In genomic region chr7:112909164-112909563, GRCm38 (mm10) we compare ENCODE assay signal across 24 mouse cellular contexts. TPM values are rescaled to one million over a fixed set of nuclear protein-coding genes. Genes with fewer than 3 reads are reported as not detected.
DNase-seq lines count a peak whose midpoint lies in the region; ATAC-seq and TF ChIP-seq lines count a peak whose summit lies in the region.
"Had no signal": no experiment of that assay in that cellular context is flagged by ENCODE, and none has a peak within 500 bp of the region (broad histone marks: within the 10 kb centered on the region; RNA-seq: fewer than 3 reads in every experiment).

No protein-coding gene starts in this region.

- no peaks in the 10 kb centered on the region for H3K79me3 ChIP-seq in C2C12 (ENCODE audit: low read depth)

- no peak for TF ChIP-seq EP300 in heart, adult 2 months (IDR thresholded peaks at IDR 0.05; ENCODE audit: insufficient read depth, low read depth, low read length)

- no peak overlapping the region for H3K9ac ChIP-seq in heart, embryonic 11.5 days (ENCODE audit: low read depth, low read length)
- H3K9ac ChIP-seq in heart, adult 2 months (ENCODE audit: low read depth, low read length) = no peak overlapping the region
- no peak overlapping the region for H3K9ac ChIP-seq in intestine, embryonic 16.5 days (ENCODE audit: low read depth, low read length)

- DNase-seq in heart, adult 11 months = peak; percentile 85
- no peak for DNase-seq in heart, embryonic 10.5 days (ENCODE audit: low spot score)
- DNase-seq in heart, adult 2 months = no peak
- DNase-seq in thymus, postnatal 14 days = no peak
- DNase-seq: adrenal gland, adult 2 months; adrenal gland, adult 8-10 months; adrenal gland, postnatal 10 days; adrenal gland, postnatal 14 days; adrenal gland, postnatal 25 days; adrenal gland, postnatal 36 days; B cell, adult 2 months; cerebellum, adult 11 months; cerebellum, adult 11-12 months; cerebellum, adult 18-20 months had no signal

- H3ac ChIP-seq in C2C12 (ENCODE audit: control insufficient read depth, insufficient read length, low read depth) = no peak overlapping the region
- H3ac ChIP-seq in myocyte (ENCODE audit: control insufficient read depth, insufficient read length) = no peak overlapping the region

- no peak for TF ChIP-seq CTCF in heart, adult 2 months (IDR thresholded peaks at IDR 0.05)
- no peak for TF ChIP-seq CTCF in C2C12 (IDR thresholded peaks at IDR 0.05; ENCODE audit: control insufficient read depth, insufficient read depth, insufficient read length)

- intact Hi-C loops in heart, adult 2 months (cut with DNase I) = no loop called here

- H3K9me3 ChIP-seq in heart, embryonic 10.5 days = no peaks in the 10 kb centered on the region
- no peaks in the 10 kb centered on the region for H3K9me3 ChIP-seq in heart, embryonic 11.5 days (replicated peaks; ENCODE audit: control insufficient read depth, low read length)
- no peaks in the 10 kb centered on the region for H3K9me3 ChIP-seq in intestine, embryonic 16.5 days (ENCODE audit: control insufficient read depth, low read length)

- TF ChIP-seq POLR2A in heart, adult 2 months (IDR thresholded peaks at IDR 0.05; ENCODE audit: insufficient read depth, low read depth, low read length) = no peak
- no peak for TF ChIP-seq POLR2A in myocyte (IDR thresholded peaks at IDR 0.05; ENCODE audit: insufficient read length, low read depth)

- 64% methylated on average over 10 of the region's 10 CpGs for WGBS in heart, embryonic 10.5 days
- WGBS in heart, embryonic 11.5 days (ENCODE audit: insufficient replicate concordance) = 66% methylated on average over 10 of the region's 10 CpGs
- WGBS in heart, adult 2 months = 77% methylated on average over 10 of the region's 10 CpGs
- WGBS in intestine, embryonic 16.5 days = 86% methylated on average over 10 of the region's 10 CpGs

- H3K27me3 ChIP-seq in heart, embryonic 10.5 days (ENCODE audit: insufficient read depth, poor library complexity, severe bottlenecking) = no peaks in the 10 kb centered on the region
- no peaks in the 10 kb centered on the region for H3K27me3 ChIP-seq in heart, embryonic 11.5 days (ENCODE audit: control insufficient read depth, insufficient read depth, low read length)
- H3K27me3 ChIP-seq in heart, adult 2 months (ENCODE audit: control insufficient read depth, insufficient read depth, low read length) = no peaks in the 10 kb centered on the region
- no peaks in the 10 kb centered on the region for H3K27me3 ChIP-seq in C2C12 (ENCODE audit: control insufficient read depth, insufficient read depth, insufficient read length)
- no peaks in the 10 kb centered on the region for H3K27me3 ChIP-seq in myocyte (ENCODE audit: control insufficient read depth, insufficient read depth, insufficient read length)
- no peaks in the 10 kb centered on the region for H3K27me3 ChIP-seq in intestine, embryonic 16.5 days (replicated peaks; ENCODE audit: control insufficient read depth, insufficient read depth, low read length)
- H3K27me3 ChIP-seq: CH12.LX, Patski had no signal

- no peaks in the 10 kb centered on the region for H3K79me2 ChIP-seq in heart, adult 2 months (replicated peaks; ENCODE audit: control insufficient read depth, insufficient read depth, low read length)
- no peaks in the 10 kb centered on the region for H3K79me2 ChIP-seq in C2C12 (ENCODE audit: control insufficient read depth, insufficient read depth)
- no peaks in the 10 kb centered on the region for H3K79me2 ChIP-seq in myocyte (ENCODE audit: control insufficient read depth, insufficient read depth)

- no peak overlapping the region for H3K4me3 ChIP-seq in heart, embryonic 10.5 days
- H3K4me3 ChIP-seq in heart, embryonic 11.5 days (ENCODE audit: low read depth, low read length) = no peak overlapping the region
- H3K4me3 ChIP-seq in heart, adult 2 months = no peak overlapping the region
- H3K4me3 ChIP-seq in C2C12 (ENCODE audit: insufficient read depth, poor library complexity, severe bottlenecking) (no peak overlapping the region), myocyte (no peak overlapping the region)
- H3K4me3 ChIP-seq in intestine, embryonic 16.5 days (ENCODE audit: low read length) = no peak overlapping the region

- H3K27ac ChIP-seq in heart, embryonic 10.5 days = no peak overlapping the region
- no peak overlapping the region for H3K27ac ChIP-seq in heart, embryonic 11.5 days (ENCODE audit: low read depth, low read length)
- no peak overlapping the region for H3K27ac ChIP-seq in heart, adult 2 months
- H3K27ac ChIP-seq in intestine, embryonic 16.5 days (ENCODE audit: low read length) = no peak overlapping the region

- ATAC-seq in heart, embryonic 11.5 days (replicated peaks; ENCODE audit: insufficient number of reproducible peaks, low FRiP score, low TSS enrichment) = 0 out of 2 replicates have a peak, but pooled peaks have one; percentile 26
- ATAC-seq in intestine, embryonic 16.5 days = no peak
- ATAC-seq: activated CD4-positive, CD25-positive, alpha-beta regulatory T cell, adult 4 months; CD4-positive, CD25-positive, alpha-beta regulatory T cell, adult 4 months; Patski had no signal

- H3K4me1 ChIP-seq in heart, embryonic 10.5 days = peaks cover 12% of the 10 kb centered on the region
- no peaks in the 10 kb centered on the region for H3K4me1 ChIP-seq in heart, embryonic 11.5 days (ENCODE audit: control insufficient read depth, insufficient read depth, low read length)
- no peaks in the 10 kb centered on the region for H3K4me1 ChIP-seq in heart, adult 2 months (ENCODE audit: control insufficient read depth, insufficient read depth, low read length)
- no peaks in the 10 kb centered on the region for H3K4me1 ChIP-seq in intestine, embryonic 16.5 days (ENCODE audit: control insufficient read depth, insufficient read depth, low read length)

- no peak overlapping the region for H3K4me2 ChIP-seq in heart, embryonic 11.5 days
- peak overlapping the region; percentile 16 for H3K4me2 ChIP-seq in myocyte (ENCODE audit: low read depth)
- no peak overlapping the region for H3K4me2 ChIP-seq in intestine, embryonic 16.5 days (ENCODE audit: low read depth, low read length)

- H3K36me3 ChIP-seq in heart, embryonic 10.5 days = peaks cover 8% of the 10 kb centered on the region
- 0 out of 2 replicates have a peak, but pooled peaks cover 2% of the 10 kb centered on the region for H3K36me3 ChIP-seq in heart, embryonic 11.5 days (ENCODE audit: control insufficient read depth, insufficient read depth, low read length)
- no peaks in the 10 kb centered on the region for H3K36me3 ChIP-seq in heart, adult 2 months (ENCODE audit: control insufficient read depth, insufficient read depth, low read length)
- H3K36me3 ChIP-seq in C2C12 (ENCODE audit: control insufficient read depth, insufficient read depth) (no peaks in the 10 kb centered on the region), myocyte (ENCODE audit: control insufficient read depth, insufficient read depth) (no peaks in the 10 kb centered on the region)
- peaks cover 2% of the 10 kb centered on the region; the same call in 1 of the 2 replicates for H3K36me3 ChIP-seq in intestine, embryonic 16.5 days (ENCODE audit: control insufficient read depth, insufficient read depth, low read length)
- H3K36me3 ChIP-seq: G1E had no signal

TF ChIP-seq in C2C12, 6 proteins besides CTCF, POLR2A, EP300 and RAD21:
- TF ChIP-seq MYOG (IDR thresholded peaks at IDR 0.05; ENCODE audit: control insufficient read depth, extremely low read depth, insufficient read length) = no peak
- no peak for TF ChIP-seq MAX (IDR thresholded peaks at IDR 0.05)
- no peak for TF ChIP-seq USF1 (IDR thresholded peaks at IDR 0.05; ENCODE audit: low read depth)
- peak; percentile 55 for TF ChIP-seq MYOD1 (IDR thresholded peaks at IDR 0.05; ENCODE audit: control insufficient read depth, insufficient read length, low read depth)
- no peak for TF ChIP-seq CEBPB (IDR thresholded peaks at IDR 0.05; ENCODE audit: low read depth)
- no peak for TF ChIP-seq FOSL1 (IDR thresholded peaks at IDR 0.05; ENCODE audit: insufficient read depth, low read length, poor library complexity, severe bottlenecking)
TF ChIP-seq in C2C12: peak in this region for 1.

TF ChIP-seq in myocyte, 11 proteins besides CTCF, POLR2A, EP300 and RAD21:
- no peak for TF ChIP-seq E2F4 (IDR thresholded peaks at IDR 0.05; ENCODE audit: insufficient read depth)
- TF ChIP-seq MYOD1 (IDR thresholded peaks at IDR 0.05; ENCODE audit: control insufficient read depth in 1 of 3, insufficient read length in 2 of 3, low read depth in 2 of 3) = peak; percentile 51 to 69 (median 53)

RNA-seq across cellular contexts. Expression of gene Rassf10, which starts 44.6 kb away (rescaled TPM):
- 1.2 TPM in 2 replicates for polyA plus RNA-seq in heart, embryonic 10.5 days (2016; fragmentation: Nextera tagmentation; extraction: Ambion mirVana)
- polyA plus RNA-seq in heart, embryonic 11.5 days (2014; fragmentation: Nextera tagmentation; extraction: Ambion mirVana) = 1.8 TPM in 2 replicates
- 1 to 10 TPM in 1 of 2 experiments, under 1 TPM in 1; 0.96 to 1.3 TPM for total RNA-seq in heart, adult 2 months (2021)
- polyA plus RNA-seq in heart, adult 2 months (2012; rRNA removed) = 0.74 and 1.00 TPM in 2 replicates
- polyA plus RNA-seq in C2C12 (2012; fragmentation: generic; extraction: Trizol) (not detected), myocyte (2012; fragmentation: generic; extraction: Trizol) (not detected)
- polyA plus RNA-seq in intestine, embryonic 16.5 days (2015; fragmentation: Nextera tagmentation; extraction: Ambion mirVana) = 0.99 and 1.1 TPM in 2 replicates
- total RNA-seq: CH12.LX, G1E, MEL had no signal
- polyA plus RNA-seq: activated CD4-positive, CD25-positive, alpha-beta regulatory T cell, adult 4 months; CD4-positive, CD25-positive, alpha-beta regulatory T cell, adult 4 months; G1E; Patski had no signal
